Mouse (Mus musculus) forebrain, embryonic 14.5 days (tissue): Measurements from ENCODE around the gene Alpk1. TPM values are rescaled to one million over a fixed set of nuclear protein-coding genes. Genes with fewer than 3 reads are reported as not detected.

Experiments
- ATAC-seq: fragments of 200-750 bp; cut with Nextera tagmentation; 2 replicates; pipeline ENCODE4 v1.8.0; 2017; ENCODE audit warnings: mild to moderate bottlenecking, moderate library complexity
- DNase-seq: peaks from one replicate; pipeline ENCODE4 v3.0.0-alpha.2; 2015; ENCODE audit warnings: low spot score
- H3K27ac ChIP-seq: fragments of 300-500 bp; sonication (generic); 2 replicates; pipeline ENCODE4 v1.5.1; 2014; ENCODE audit warnings: low read depth, mild to moderate bottlenecking, control low read depth, low read length, moderate library complexity
- H3K27me3 ChIP-seq: fragments of 300-500 bp; sonication (generic); replicated peaks from 2 replicates; pipeline ENCODE4 v1.6.1; 2014; ENCODE audit warnings: low read length, control low read depth, mixed read lengths; ENCODE audit not compliant: control insufficient read depth, insufficient read depth
- H3K36me3 ChIP-seq: fragments of 300-500 bp; sonication (generic); 2 replicates; pipeline ENCODE4 v1.6.1; 2014; ENCODE audit warnings: low read length, control low read depth; ENCODE audit not compliant: control insufficient read depth, insufficient read depth
- H3K4me1 ChIP-seq: fragments of 300-500 bp; sonication (generic); 2 replicates; pipeline ENCODE4 v1.6.1; 2014; ENCODE audit warnings: antibody characterized with exemption, low read length, control low read depth; ENCODE audit not compliant: control insufficient read depth, insufficient read depth
- H3K4me2 ChIP-seq: fragments of 300-500 bp; sonication (generic); 2 replicates; pipeline ENCODE4 v1.6.1; 2014; ENCODE audit warnings: mild to moderate bottlenecking, control low read depth, low read length
- H3K4me3 ChIP-seq: fragments of 300-500 bp; sonication (generic); 2 replicates; pipeline ENCODE4 v1.5.1; 2014; ENCODE audit warnings: low read depth, low read length, control low read depth
- H3K9ac ChIP-seq: fragments of 300-500 bp; sonication (generic); 2 replicates; pipeline ENCODE4 v1.6.1; 2014; ENCODE audit warnings: mild to moderate bottlenecking, low read length, control low read depth, moderate library complexity
- H3K9me3 ChIP-seq: fragments of 300-500 bp; sonication (generic); replicated peaks from 2 replicates; pipeline ENCODE4 v1.6.1; 2016; ENCODE audit warnings: low read length, control low read depth, mixed read lengths; ENCODE audit not compliant: control insufficient read depth
- WGBS: fragments of 180-500 bp; shearing (Covaris S2); extraction: QIAGEN DNeasy Blood & Tissue Kit; methylation state at CpG from one replicate; pipeline ENCODE4 v1.1.7; 2014; 5-methylcytosine and 5-hydroxymethylcytosine counted together
- polyA plus RNA-seq: library from polyadenylated mRNA; unstranded; fragments of >200 nt; fragmentation: Nextera tagmentation; extraction: Ambion mirVana; gene quantifications from 2 replicates; pipeline ENCODE4 v1.2.1, GENCODE M21; 2014

Alpk1 gene
- polyA plus RNA-seq, 1 experiment from 2014 or later = 1.1 TPM

DNA sequence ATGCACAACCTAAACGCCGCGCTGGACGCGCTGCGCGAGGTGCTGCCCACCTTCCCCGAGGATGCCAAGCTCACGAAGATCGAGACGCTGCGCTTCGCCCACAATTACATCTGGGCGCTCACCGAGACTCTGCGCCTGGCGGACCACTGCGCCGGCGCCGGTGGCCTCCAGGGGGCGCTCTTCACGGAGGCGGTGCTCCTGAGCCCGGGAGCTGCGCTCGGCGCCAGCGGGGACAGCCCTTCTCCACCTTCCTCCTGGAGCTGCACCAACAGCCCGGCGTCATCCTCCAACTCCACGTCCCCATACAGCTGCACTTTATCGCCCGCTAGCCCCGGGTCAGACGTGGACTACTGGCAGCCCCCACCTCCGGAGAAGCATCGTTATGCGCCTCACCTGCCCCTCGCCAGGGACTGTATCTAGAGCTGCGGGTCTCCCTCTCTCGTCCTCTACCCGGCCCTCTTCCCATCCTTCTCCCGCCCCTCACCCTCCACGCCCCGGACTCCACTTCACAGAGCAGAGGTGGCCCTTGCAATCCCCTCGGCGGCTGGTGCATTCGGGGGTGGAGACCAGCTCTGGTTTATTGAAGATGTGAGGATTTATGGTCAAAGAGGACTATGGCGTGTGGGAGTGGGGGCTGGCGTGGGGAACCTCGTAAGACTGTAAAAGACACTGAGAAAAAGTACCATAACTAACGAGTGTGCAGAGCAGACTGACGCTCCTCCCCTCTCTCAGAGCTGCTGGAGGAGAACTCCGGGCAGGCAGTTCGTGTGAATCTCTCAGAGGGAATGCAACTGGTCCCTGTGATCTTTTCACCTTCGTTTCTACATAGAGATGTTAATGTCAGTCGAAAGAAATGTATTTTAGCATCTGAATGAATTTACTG is 146.0 kb downstream of the Alpk1 start:
- H3K27ac ChIP-seq = peak overlapping the region; percentile 96
- H3K4me3 ChIP-seq = peak overlapping the region; percentile 65
- H3K36me3 ChIP-seq = no peaks in the 10 kb centered on the region
- no peaks in the 10 kb centered on the region for H3K9me3 ChIP-seq
- H3K27me3 ChIP-seq = peaks cover 32% of the 10 kb centered on the region
- ATAC-seq = peak; percentile 76
- H3K4me1 ChIP-seq = peaks cover 13% of the 10 kb centered on the region
- peak; percentile 88 for DNase-seq
- peak overlapping the region; percentile 81 for H3K9ac ChIP-seq
- under 1% methylated on average over 58 of the region's 58 CpGs for WGBS
- H3K4me2 ChIP-seq = peak overlapping the region; percentile 70

DNA sequence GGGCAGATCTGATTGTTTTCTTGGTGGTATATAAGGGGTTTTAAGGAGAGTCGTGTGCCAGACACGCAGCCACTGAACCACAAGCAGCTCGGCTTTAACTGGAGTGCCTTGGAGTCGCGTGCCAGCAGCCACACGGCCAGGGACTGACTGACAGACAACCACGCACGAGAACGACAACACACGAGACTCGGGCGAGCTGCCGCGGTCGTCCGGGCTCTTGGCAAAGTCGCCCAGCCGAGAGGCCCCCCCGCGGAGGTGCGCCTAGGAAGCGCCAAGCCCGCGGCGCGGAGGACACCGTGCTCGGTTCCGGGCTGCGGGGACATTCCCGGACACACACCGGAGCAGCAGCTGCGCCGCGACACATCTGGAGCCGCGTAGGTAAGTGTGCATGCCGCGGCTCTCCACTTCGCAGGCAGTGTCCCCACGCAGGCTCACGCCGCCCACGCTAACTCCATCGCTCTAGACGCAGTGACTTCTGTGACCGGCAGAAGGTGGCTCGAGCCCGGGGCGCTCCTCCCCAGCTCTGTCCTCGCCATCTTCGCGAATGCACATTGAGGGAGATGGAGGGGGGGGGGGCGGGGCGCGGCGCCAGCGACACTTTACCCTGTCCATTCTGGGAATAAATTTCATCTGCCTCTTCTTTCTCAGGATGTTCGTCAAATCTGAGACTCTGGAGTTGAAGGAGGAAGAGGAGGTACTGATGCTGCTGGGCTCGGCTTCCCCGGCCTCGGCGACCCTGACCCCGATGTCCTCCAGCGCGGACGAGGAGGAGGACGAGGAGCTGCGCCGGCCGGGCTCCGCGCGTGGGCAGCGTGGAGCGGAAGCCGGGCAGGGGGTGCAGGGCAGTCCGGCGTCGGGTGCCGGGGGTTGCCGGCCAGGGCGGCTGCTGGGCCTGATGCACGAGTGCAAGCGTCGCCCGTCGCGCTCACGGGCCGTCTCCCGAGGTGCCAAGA is 147.0 kb downstream of the Alpk1 start, which contains the start of gene Neurog2:
Gene Neurog2 (plus strand): TSS at position 56 of the 953 bp plus-strand sequence.
- H3K36me3 ChIP-seq = no peaks in the 10 kb centered on the region
- DNase-seq (no peak), ATAC-seq (peak; percentile 54)
- peaks cover 19% of the 10 kb centered on the region for H3K4me1 ChIP-seq
- under 1% methylated on average over 84 of the region's 92 CpGs for WGBS
- peak within 1 kb of the TSS; percentile 70 for H3K4me2 ChIP-seq
- H3K9me3 ChIP-seq = no peaks in the 10 kb centered on the region
- peak within 1 kb of the TSS; percentile 65 for H3K4me3 ChIP-seq
- peaks cover 37% of the 10 kb centered on the region for H3K27me3 ChIP-seq
- peak within 1 kb of the TSS; percentile 96 for H3K27ac ChIP-seq
- H3K9ac ChIP-seq = peak within 1 kb of the TSS; percentile 81

DNA sequence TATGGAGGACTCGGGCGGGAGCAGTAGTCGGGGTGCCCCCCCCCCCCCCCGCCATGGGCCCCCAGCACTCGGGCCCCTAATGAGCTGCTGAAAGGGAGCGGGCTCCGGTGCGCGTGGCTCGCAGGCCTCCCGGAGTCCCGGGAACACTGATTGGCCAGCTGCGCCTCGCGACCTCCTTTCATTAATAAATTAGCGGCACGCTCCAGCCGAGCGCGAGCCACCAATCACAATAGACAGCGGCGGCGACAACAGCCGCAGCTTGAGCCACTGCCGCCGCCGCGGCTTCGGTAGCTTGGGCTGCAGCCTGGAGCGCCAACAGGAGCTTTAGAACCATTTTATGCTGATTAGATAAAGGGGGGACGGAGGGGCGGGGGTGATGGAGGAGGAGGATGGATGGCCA is 147.8 kb downstream of the Alpk1 start:
- under 1% methylated on average over 30 of the region's 32 CpGs for WGBS
- ATAC-seq (peak; percentile 78), DNase-seq (peak; percentile 94)
- Histone ChIP-seq H3K27me3 (peaks cover 32% of the 10 kb centered on the region), H3K27ac (peak overlapping the region; percentile 96), H3K9ac (peak overlapping the region; percentile 81), H3K4me2 (peak overlapping the region; percentile 70), H3K36me3 (no peaks in the 10 kb centered on the region), H3K4me3 (peak overlapping the region; percentile 65), H3K9me3 (no peaks in the 10 kb centered on the region), H3K4me1 (peaks cover 25% of the 10 kb centered on the region)

- Histone ChIP-seq H3K4me1 (peaks cover 31% of the 10 kb centered on the region), H3K9me3 (no peaks in the 10 kb centered on the region), H3K27me3 (peaks cover 36% of the 10 kb centered on the region), H3K36me3 (no peaks in the 10 kb centered on the region), H3K4me3 (peak overlapping the region; percentile 65), H3K9ac (peak overlapping the region; percentile 40), H3K27ac (peak overlapping the region; percentile 96), H3K4me2 (peak overlapping the region; percentile 70)
- WGBS = 0% methylated on average over 10 of the region's 10 CpGs
- ATAC-seq (no peak), DNase-seq (peak; percentile 70)
These were observed 148.7 kb downstream of the Alpk1 start for GRCm38 (mm10) chr3:127631582-127631981.

GRCm38 (mm10) chr3:127630735-127631372 is 149.5 kb downstream of the Alpk1 start:
- no peak for ATAC-seq
- Histone ChIP-seq H3K4me1 (peaks cover 33% of the 10 kb centered on the region), H3K9ac (peak overlapping the region; percentile 40), H3K4me2 (peak overlapping the region; percentile 70), H3K36me3 (no peaks in the 10 kb centered on the region), H3K9me3 (no peaks in the 10 kb centered on the region), H3K4me3 (peak overlapping the region; percentile 65; the same call in 1 of the 2 replicates), H3K27me3 (peaks cover 34% of the 10 kb centered on the region), H3K27ac (peak overlapping the region; percentile 96)
- peak; percentile 41 for DNase-seq
- 5% methylated on average over 17 of the region's 17 CpGs for WGBS

GRCm38 (mm10) chr3:127630190-127630589 is 150.1 kb downstream of the Alpk1 start:
- Histone ChIP-seq H3K4me3 (no peak overlapping the region), H3K4me2 (no peak overlapping the region), H3K27me3 (peaks cover 34% of the 10 kb centered on the region), H3K4me1 (peaks cover 33% of the 10 kb centered on the region), H3K36me3 (no peaks in the 10 kb centered on the region), H3K9me3 (no peaks in the 10 kb centered on the region), H3K27ac (no peak overlapping the region; the same call in 1 of the 2 replicates), H3K9ac (no peak overlapping the region)
- DNase-seq = peak; percentile 44
- ATAC-seq = no peak
- whole genome bisulfite sequencing = 20% methylated on average over 1 of the region's 1 CpGs

DNA sequence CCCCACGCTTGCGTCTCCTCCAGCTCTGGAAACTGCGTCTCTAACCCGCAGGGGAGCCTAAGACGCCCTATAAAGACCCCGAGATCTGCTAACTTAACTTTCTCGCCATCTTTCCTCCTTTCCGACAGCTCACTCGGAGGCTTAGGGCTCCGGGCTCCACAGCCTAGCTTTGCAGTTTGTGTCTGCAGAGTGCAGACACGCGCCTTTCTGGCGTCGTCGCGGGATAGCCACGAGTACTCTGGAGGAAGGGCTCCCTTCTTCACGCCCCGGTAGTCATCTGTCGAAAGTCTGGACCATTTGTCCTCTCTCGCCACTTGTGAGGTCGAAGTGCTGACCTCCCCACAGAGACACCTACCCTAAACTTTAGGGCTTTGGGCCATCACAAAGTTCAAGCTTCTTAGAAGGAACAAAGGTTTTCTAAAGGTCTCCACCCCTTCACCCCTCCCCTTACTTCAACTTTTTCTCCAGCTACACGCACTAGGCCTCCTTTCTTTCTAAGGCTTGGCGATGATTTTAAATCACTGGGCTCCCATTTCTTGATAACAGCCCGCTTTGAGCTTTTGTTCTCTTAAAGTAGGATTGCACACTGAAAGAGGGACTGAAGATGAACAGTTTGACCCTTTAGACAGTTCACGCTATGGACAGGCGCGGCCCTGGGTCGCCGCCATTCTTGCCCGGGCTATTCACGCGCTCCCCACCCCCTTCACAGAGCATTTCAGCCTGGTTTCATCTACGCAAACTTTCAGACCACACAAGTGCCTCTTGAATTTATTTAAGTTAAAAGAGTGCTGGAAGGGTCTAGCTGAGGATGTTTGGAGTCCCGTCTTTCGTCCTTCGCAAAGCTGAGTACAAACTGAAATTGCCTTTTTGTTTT is 151.8 kb downstream of the Alpk1 start:
- H3K4me1 ChIP-seq = peaks cover 33% of the 10 kb centered on the region
- ATAC-seq (no peak), DNase-seq (peak; percentile 50)
- H3K9ac ChIP-seq = peak overlapping the region; percentile 54
- WGBS = 6% methylated on average over 37 of the region's 37 CpGs
- H3K9me3 ChIP-seq = no peaks in the 10 kb centered on the region
- H3K27me3 ChIP-seq = peaks cover 32% of the 10 kb centered on the region; the same call in 1 of the 2 replicates
- no peaks in the 10 kb centered on the region for H3K36me3 ChIP-seq
- peak overlapping the region; percentile 46 for H3K4me2 ChIP-seq
- H3K27ac ChIP-seq = peak overlapping the region; percentile 85
- H3K4me3 ChIP-seq = peak overlapping the region; percentile 16; the same call in 1 of the 2 replicates
